Mouse (Mus musculus) urinary bladder, postnatal 25 days (tissue): Measurements from ENCODE around the gene E130218I03Rik.

Experiments
- DNase-seq: peaks from one replicate; pipeline ENCODE4 v3.0.0; 2022; ENCODE audit warnings: low spot score

The E130218I03Rik gene

GRCm38 (mm10) chr4:134243516-134244250, at the start of gene E130218I03Rik:
Gene E130218I03Rik, plus strand, starts transcription at chr4:134243662.
- no peak for DNase-seq

- no peak for DNase-seq
Measured at GRCm38 (mm10) chr4:134199371-134199770, 44.1 kb upstream of the E130218I03Rik start.

- no peak for DNase-seq
Measured at GRCm38 (mm10) chr4:134202904-134203303, 40.6 kb upstream of the E130218I03Rik start, which contains the start of gene Gm7534. Gene Gm7534, minus strand, starts transcription at chr4:134203004.

GRCm38 (mm10) chr4:134203340-134203896, 40.0 kb upstream of the E130218I03Rik start:
- DNase-seq: no peak

- no peak for DNase-seq
Measured at GRCm38 (mm10) chr4:134206488-134207053, 36.9 kb upstream of the E130218I03Rik start.

GRCm38 (mm10) chr4:134222793-134223600, 20.5 kb upstream of the E130218I03Rik start:
- DNase-seq: no peak

- no peak for DNase-seq
Measured at GRCm38 (mm10) chr4:134227194-134227593, 16.3 kb upstream of the E130218I03Rik start, which contains the start of gene Catsper4. Gene Catsper4, minus strand, starts transcription at chr4:134227383.

GRCm38 (mm10) chr4:134230431-134230830, 13.0 kb upstream of the E130218I03Rik start:
- DNase-seq: no peak

- no peak for DNase-seq
Measured at GRCm38 (mm10) chr4:134234876-134235275, 8.6 kb upstream of the E130218I03Rik start.

- DNase-seq: no peak
Measured at GRCm38 (mm10) chr4:134237582-134238278, 5.7 kb upstream of the E130218I03Rik start.

- peak; percentile 82 for DNase-seq
Measured at GRCm38 (mm10) chr4:134238279-134238651, 5.2 kb upstream of the E130218I03Rik start, which contains the start of gene Cnksr1. Gene Cnksr1, minus strand, starts transcription at chr4:134238399.

- no peak for DNase-seq
Measured at GRCm38 (mm10) chr4:134238686-134239085, 4.8 kb upstream of the E130218I03Rik start.

- peak; percentile 99 for DNase-seq
Measured at GRCm38 (mm10) chr4:134245148-134245843, 1.8 kb downstream of the E130218I03Rik start, which contains the start of gene Zfp593. Gene Zfp593, minus strand, starts transcription at chr4:134245592.

- DNase-seq: no peak
Measured at GRCm38 (mm10) chr4:134246256-134246655, 2.8 kb downstream of the E130218I03Rik start.

- no peak for DNase-seq
Measured at GRCm38 (mm10) chr4:134246719-134247258, 3.3 kb downstream of the E130218I03Rik start, which contains the start of gene Gm30191. Gene Gm30191, plus strand, starts transcription at chr4:134246935.

- peak; percentile 80 for DNase-seq
Measured at GRCm38 (mm10) chr4:134249651-134250050, 6.2 kb downstream of the E130218I03Rik start.

- no peak for DNase-seq
Measured at GRCm38 (mm10) chr4:134250116-134250929, 6.9 kb downstream of the E130218I03Rik start.

- DNase-seq: no peak
Measured at GRCm38 (mm10) chr4:134250930-134251240, 7.4 kb downstream of the E130218I03Rik start.

- peak; percentile 21 for DNase-seq
Measured at GRCm38 (mm10) chr4:134251241-134252130, 8.0 kb downstream of the E130218I03Rik start.
